Mouse (Mus musculus) kidney, adult 9 months (tissue): ENCODE results near the gene Ptprs.

Experiments used
- DNase-seq: peaks from one replicate; pipeline ENCODE4 v3.0.0; 2022

Ptprs gene

DNA sequence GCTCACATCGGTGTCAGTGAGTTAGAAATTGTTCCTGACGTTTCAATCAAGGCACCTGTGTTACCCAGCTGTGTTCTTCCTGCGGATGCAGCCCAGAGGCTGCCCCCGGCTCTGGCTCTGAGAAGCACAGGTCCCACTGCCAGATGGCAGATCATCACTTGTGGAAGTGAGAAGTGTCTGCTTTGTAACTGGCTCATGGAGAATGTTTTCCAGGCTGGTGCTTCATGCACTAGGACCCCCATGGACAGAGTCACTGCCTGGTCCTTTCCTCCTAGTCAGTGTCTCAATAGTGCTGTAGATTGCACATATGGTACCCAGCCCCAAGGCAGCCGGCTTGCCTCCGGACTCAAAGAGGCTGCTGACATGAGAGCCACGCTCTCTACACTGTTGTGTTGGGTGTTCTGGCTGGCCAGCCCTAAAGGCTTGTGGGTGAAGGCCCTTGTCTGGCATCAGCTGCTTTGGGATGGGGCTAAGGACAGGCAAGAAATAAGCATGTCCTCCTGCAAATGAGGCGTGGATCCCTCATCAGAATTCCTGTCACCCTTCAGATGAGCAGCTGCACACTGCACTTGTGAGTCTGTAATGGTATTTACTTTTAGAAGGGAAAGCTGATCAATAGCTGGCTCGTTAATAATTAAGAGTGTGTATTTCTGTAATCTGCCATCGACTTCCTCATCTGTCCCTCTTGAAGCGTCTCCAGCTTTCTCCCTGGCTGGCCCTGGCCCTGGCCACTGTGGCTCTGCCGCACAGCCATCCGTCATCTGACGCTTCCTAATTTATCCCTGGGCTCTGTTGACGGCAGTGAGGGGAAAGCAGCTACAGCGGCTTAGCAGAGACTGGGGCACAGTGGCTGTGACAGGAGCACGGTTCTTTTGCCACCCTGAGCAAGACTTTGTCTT, 102.9 kb downstream of the Ptprs start:
- no peak for DNase-seq

DNA sequence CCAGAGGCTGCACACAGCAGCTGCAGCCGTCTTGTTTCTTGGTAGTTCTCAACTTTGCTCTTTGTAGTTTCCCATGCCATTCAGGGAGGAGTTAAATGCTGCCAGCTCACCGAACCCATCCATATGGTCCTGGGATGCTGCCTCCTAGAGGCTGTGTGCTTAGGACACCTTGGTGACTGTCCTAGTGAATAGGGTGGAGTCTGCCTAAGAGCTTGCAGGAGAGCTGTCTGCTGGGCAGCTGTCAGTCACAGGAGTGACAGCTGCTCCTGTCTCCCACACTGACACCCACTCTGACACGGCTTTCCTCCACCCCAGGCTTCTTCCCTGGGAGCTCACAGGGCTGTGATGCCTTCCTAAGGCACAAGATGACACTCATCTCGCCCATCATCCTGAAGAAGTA, 104.2 kb downstream of the Ptprs start:
- no peak for DNase-seq

DNA sequence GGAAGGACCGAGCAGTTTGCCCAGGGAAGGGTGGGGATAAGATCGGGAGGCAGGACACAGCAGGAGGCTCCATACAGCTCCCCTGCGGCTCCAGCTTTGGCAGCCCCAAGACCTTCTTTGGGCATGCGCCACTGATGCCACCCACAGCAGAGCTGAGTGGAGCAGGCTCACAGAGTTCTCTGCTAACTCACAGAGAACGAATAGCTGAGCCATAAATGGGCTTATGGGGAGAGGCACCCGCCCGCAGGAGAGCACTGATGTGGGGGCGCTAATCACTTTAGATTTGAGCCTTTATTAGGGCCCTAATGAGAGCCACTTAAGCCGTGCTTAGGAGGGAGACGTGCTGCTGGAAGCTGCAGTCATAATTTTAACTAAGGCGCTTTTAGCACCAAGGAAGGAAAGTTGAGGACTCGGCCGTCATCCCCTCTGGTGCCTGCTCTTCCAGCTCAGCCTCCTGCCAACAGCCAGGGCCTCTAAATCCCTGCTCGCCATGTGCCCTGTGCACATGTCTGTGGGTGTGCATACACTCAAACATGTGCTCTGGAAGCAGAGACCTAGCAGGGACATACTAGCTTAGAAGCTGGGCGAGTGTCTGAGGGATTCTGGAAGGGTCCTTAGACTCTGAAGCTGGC, 105.1 kb downstream of the Ptprs start:
- no peak for DNase-seq

DNA sequence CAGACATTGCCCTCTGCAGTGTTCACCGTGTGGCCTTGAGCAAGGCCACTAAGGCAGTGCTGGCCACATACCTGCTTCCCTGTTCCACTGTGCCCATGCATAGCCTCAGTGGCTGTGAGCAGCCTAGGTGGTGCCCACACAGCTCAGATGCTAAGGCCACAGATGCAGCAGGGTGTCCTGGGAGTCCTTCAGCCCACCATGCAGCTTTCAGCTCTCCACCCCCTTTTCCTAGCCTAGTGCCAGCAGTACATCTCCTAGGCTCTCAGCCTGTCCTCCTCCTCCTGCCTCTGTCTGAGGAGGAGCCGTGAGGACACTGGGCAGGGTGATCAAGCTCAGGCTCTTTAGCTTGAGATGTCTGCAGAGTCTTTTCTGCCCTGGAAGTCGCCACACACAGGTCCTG, 106.2 kb downstream of the Ptprs start:
- no peak for DNase-seq

DNA sequence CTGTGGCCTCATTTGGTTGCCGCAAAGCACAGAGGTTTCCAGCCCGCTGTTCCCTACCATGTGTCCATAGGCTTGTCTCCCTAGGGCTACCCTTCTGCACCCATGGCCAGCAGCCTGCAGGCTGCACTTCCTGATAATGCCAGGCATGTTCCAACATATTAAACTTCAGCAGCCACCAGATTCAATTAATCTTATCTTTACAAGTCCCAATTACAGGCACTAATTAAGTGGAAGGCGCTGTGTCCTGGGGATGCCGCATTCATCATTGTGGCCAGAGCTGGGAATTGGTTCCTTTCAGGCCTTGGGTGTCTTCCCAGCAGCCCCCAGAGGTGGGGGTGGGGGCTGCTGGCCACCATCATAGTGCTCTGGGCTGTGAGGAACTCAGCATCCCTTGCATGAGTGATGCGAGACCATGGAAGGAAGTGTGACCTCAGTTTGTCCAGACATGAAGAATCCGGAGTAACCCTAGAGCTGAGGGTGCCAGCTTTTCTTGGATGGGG, 107.9 kb downstream of the Ptprs start:
- DNase-seq, result no peak

DNA sequence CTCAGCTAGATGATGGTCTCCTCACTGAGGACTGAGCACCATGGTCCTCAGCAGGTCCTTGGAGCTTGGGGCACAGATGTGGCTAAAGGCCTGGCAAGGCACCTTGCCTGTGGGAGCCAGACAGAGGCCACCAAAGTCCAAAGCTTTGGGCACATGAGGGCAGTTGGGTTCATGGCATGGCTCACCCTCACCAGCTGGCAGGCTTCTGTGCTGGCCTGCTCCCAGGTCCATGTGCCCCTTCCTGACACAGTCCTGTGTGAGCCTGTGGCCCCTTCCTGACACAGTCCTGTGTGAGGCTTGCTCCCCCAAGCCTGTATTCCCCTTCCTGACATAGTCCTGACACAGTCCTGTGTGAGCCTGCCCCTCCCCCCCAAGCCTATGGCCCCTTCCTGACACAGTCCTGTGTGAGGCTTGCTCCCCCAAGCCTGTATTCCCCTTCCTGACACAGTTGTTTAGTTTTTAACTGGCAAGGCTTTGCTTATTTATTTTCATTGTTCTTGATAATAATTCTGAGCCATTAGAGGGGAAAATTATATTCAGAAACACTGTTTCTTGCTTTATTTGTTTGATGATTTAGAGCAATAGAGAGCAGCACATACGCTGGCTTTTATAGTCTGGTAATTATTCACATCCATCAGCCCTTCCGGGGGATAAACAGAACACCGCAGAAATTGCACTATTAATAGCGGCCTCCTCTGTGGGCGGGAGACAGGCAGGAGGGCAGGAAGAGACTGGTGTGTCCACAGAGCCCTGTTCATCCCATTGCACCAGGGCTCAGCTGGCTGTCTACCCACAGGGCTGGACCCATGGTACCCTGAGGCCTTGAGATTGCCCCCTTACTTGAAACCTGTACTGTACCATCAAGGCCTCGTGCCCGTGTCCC, 110.3 kb downstream of the Ptprs start:
- no peak for DNase-seq
